Mouse (Mus musculus): ENCODE results near the gene Catspere2. TPM values are rescaled to one million over a fixed set of nuclear protein-coding genes. Genes with fewer than 3 reads are reported as not detected.
"Not testable (repeated sequence)": the region's sequence is repeated elsewhere in the genome, so short reads cannot be mapped to it uniquely, and the experiment has no call there.

The Catspere2 gene
- polyA plus RNA-seq, 1 experiment from 2014 or later = not detected

DNA sequence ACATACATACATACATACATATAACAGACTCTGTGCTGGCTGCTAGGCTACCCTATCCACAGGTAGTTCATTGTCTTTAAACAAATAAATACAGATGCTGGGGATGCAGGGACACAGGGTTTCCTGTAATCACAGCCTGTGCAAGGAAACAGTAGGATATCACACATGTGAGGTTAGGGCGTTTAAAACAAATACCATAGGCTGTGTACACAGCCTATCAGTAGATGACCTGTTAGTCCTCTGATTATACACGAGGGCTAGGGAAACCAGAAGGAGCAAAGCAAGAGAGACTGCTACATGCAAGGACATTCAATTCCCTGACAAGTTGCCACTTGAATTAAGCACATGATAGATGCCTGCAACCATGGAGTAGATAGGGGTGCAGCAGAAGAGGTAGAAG is 139.0 kb downstream of the Catspere2 start:
- 30% methylated on average over 2 of the region's 2 CpGs for WGBS (ENCODE audit: insufficient replicate concordance)
- H3K27me3 ChIP-seq (ENCODE audit: control insufficient read depth, insufficient read depth, low read depth, low read length); ATAC-seq (ENCODE audit: low read depth); H3K4me1 ChIP-seq (ENCODE audit: control insufficient read depth, low read depth, low read length); H3K9me3 ChIP-seq (replicated peaks; ENCODE audit: control insufficient read depth, low read length); H3K9ac ChIP-seq (ENCODE audit: low read depth, low read length); H3K4me3 ChIP-seq (ENCODE audit: low read depth, low read length); H3K4me2 ChIP-seq (ENCODE audit: low read depth, low read length); H3K36me3 ChIP-seq (ENCODE audit: control insufficient read depth, insufficient read depth); H3K27ac ChIP-seq (ENCODE audit: low read length): not testable (repeated sequence)

DNA sequence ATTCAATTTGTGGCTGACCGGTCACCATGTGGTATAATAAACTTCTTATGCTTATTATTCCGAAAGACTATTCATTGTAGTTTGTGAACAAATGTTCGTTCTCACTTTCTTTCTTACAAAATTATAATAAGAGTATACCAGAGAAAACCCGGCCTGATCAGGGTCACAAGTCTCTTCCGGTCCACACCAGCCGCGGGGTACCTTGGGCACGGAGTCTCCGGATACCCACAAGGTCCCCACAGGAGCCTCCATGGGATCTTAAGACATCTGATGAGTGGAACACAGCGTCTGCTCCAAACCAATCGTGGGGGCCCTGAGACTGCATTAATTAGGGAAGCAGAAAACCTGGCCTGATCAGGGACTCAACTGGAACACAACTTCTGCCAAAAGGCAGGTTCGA is 151.1 kb downstream of the Catspere2 start:
- no peaks in the 10 kb centered on the region for H3K27me3 ChIP-seq (ENCODE audit: control insufficient read depth, insufficient read depth, low read depth, low read length)
- no peak overlapping the region for H3K27ac ChIP-seq (ENCODE audit: low read length)
- H3K9me3 ChIP-seq (replicated peaks; ENCODE audit: control insufficient read depth, low read length) = no peaks in the 10 kb centered on the region
- WGBS (ENCODE audit: insufficient replicate concordance) = 72% methylated on average over 12 of the region's 12 CpGs
- H3K36me3 ChIP-seq (ENCODE audit: control insufficient read depth, insufficient read depth) = no peaks in the 10 kb centered on the region
- no peak for ATAC-seq (ENCODE audit: low read depth)
- no peak overlapping the region for H3K4me2 ChIP-seq (ENCODE audit: low read depth, low read length)
- H3K9ac ChIP-seq (ENCODE audit: low read depth, low read length) = no peak overlapping the region
- H3K4me3 ChIP-seq (ENCODE audit: low read depth, low read length) = no peak overlapping the region
- no peaks in the 10 kb centered on the region for H3K4me1 ChIP-seq (ENCODE audit: control insufficient read depth, low read depth, low read length)

DNA sequence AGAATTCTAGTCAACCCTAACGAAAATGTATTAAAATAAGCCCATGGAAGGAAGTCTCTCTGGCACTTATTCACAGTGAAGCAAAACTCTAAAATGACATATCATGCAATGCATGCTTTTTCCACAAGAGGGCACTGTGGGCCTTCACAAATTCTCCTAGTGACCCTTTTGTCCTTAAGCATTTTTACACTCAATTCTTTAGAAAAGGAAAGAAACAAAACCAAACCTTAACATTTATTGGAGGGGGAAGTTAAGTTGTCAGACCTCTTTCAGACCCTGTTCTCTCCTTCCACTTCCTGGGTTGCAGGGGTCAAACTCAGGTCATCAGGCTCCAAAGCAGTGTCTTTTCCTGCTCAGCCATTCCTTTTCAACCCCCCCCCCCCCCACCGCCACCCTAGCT is 163.3 kb downstream of the Catspere2 start:
- not testable (repeated sequence) for H3K4me1 ChIP-seq (ENCODE audit: control insufficient read depth, low read depth, low read length); H3K27ac ChIP-seq (ENCODE audit: low read length); H3K9me3 ChIP-seq (replicated peaks; ENCODE audit: control insufficient read depth, low read length); ATAC-seq (ENCODE audit: low read depth); H3K4me3 ChIP-seq (ENCODE audit: low read depth, low read length); H3K27me3 ChIP-seq (ENCODE audit: control insufficient read depth, insufficient read depth, low read depth, low read length); H3K4me2 ChIP-seq (ENCODE audit: low read depth, low read length); H3K9ac ChIP-seq (ENCODE audit: low read depth, low read length); H3K36me3 ChIP-seq (ENCODE audit: control insufficient read depth, insufficient read depth)
- WGBS (ENCODE audit: insufficient replicate concordance) = 0% methylated on average over 1 of the region's 2 CpGs

DNA sequence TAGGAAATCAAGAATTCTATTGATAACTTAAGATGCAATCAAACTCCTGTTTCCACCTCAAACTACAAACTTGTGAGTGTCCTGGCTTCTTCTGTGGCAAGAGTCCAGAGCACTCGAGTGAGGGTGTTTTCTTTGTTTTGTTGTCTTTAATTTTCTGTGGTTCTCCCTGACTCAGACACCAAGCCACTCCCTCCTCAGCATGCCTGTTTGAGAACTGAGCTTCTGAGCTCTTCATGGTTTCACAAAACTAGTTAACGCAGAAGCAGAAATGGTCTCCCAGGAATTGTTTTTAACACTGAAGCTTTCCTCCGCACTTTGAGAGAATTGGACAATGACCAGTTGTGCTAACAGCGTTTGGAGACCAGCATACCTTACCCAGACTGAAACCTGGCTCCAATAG is 163.7 kb downstream of the Catspere2 start:
- H3K4me3 ChIP-seq (ENCODE audit: low read depth, low read length); H3K4me2 ChIP-seq (ENCODE audit: low read depth, low read length); ATAC-seq (ENCODE audit: low read depth); H3K4me1 ChIP-seq (ENCODE audit: control insufficient read depth, low read depth, low read length); H3K36me3 ChIP-seq (ENCODE audit: control insufficient read depth, insufficient read depth); H3K27me3 ChIP-seq (ENCODE audit: control insufficient read depth, insufficient read depth, low read depth, low read length); H3K9me3 ChIP-seq (replicated peaks; ENCODE audit: control insufficient read depth, low read length); H3K27ac ChIP-seq (ENCODE audit: low read length); H3K9ac ChIP-seq (ENCODE audit: low read depth, low read length): not testable (repeated sequence)
- 67% methylated on average over 3 of the region's 4 CpGs for WGBS (ENCODE audit: insufficient replicate concordance)

DNA sequence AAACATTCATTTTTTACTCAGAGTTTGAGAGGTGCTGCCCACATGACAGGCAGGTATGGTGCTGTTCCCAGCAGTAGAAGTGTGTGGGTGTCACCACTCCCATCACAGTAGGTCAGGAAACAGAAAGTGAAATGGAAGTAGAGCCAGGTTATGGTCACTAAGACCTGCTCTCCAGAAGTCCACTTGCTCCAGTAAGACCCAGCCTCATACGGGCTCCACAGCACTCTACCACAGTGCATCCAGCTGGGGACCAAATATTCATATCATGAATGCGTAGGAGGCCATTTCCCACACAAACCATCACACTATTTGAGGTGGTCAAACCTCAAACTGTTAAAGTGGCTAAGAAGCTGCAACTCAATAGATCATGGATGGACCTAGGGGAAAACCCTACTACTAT is 199.0 kb downstream of the Catspere2 start:
- H3K9ac ChIP-seq (ENCODE audit: low read depth, low read length) = no peak overlapping the region
- no peaks in the 10 kb centered on the region for H3K36me3 ChIP-seq (ENCODE audit: control insufficient read depth, insufficient read depth)
- H3K27ac ChIP-seq (ENCODE audit: low read length) = no peak overlapping the region
- no peak overlapping the region for H3K4me3 ChIP-seq (ENCODE audit: low read depth, low read length)
- no peak for ATAC-seq (ENCODE audit: low read depth)
- H3K4me2 ChIP-seq (ENCODE audit: low read depth, low read length) = no peak overlapping the region
- 74% methylated on average over 2 of the region's 2 CpGs for WGBS (ENCODE audit: insufficient replicate concordance)
- no peaks in the 10 kb centered on the region for H3K4me1 ChIP-seq (ENCODE audit: control insufficient read depth, low read depth, low read length)
- no peaks in the 10 kb centered on the region for H3K27me3 ChIP-seq (ENCODE audit: control insufficient read depth, insufficient read depth, low read depth, low read length)
- H3K9me3 ChIP-seq (replicated peaks; ENCODE audit: control insufficient read depth, low read length) = no peaks in the 10 kb centered on the region

DNA sequence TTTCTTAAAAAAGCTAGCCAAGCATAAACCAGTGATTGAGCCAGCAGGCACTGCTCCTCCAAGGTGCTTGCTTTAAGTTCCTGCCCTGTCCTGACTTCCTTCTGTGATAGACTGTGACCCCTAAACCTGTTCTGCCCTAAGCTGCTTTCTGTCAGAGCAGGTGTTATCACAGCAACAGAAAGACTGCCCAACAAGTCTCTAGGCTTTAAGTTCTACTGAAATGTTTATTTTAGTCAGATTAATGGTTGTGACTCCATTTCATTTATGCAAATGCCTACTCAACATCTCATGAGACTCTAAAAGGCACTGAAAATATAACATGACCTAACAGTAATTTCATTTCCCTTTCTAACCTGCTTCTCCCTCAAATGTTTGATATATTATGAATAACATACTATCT is 202.4 kb downstream of the Catspere2 start:
- H3K27ac ChIP-seq (ENCODE audit: low read length) = no peak overlapping the region
- peaks cover 4% of the 10 kb centered on the region for H3K4me1 ChIP-seq (ENCODE audit: control insufficient read depth, low read depth, low read length)
- no peak overlapping the region for H3K4me2 ChIP-seq (ENCODE audit: low read depth, low read length)
- no peak for ATAC-seq (ENCODE audit: low read depth)
- no peaks in the 10 kb centered on the region for H3K36me3 ChIP-seq (ENCODE audit: control insufficient read depth, insufficient read depth)
- H3K27me3 ChIP-seq (ENCODE audit: control insufficient read depth, insufficient read depth, low read depth, low read length) = no peaks in the 10 kb centered on the region
- H3K4me3 ChIP-seq (ENCODE audit: low read depth, low read length) = no peak overlapping the region
- no peaks in the 10 kb centered on the region for H3K9me3 ChIP-seq (replicated peaks; ENCODE audit: control insufficient read depth, low read length)
- no peak overlapping the region for H3K9ac ChIP-seq (ENCODE audit: low read depth, low read length)

DNA sequence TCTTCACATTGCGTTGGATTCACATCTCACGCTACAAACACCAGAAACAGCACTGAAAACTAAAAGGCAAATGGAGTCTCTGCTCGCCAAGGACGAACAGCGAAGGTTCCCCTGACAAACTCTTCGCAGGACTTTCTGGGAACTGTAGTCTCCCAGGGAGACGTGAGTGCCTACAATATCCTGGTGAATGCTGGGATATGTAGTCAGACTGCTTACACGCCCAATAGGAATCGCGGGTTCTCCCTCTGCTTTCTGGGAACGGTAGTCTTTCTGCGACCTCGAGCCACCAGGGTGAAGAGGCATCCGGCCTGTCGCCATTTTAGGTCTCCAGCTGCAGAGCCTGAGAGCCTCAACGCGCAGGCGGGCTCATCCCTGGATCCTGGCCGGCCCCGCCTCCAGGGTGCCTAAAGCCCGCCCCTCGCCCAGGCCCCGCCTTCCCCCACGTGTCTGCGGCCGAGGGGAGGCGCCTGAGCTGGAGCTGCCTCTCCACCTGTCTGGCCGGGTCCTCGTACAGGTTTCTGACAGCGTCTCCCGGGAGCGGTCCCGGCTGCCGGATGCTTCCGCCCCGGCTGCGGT is 204.1 kb downstream of the Catspere2 start, which contains the start of gene Desi2:
Gene Desi2 (plus strand): TSS at position 202 of the 576 bp plus-strand sequence.
- H3K9me3 ChIP-seq (replicated peaks; ENCODE audit: control insufficient read depth, low read length); H3K4me1 ChIP-seq (ENCODE audit: control insufficient read depth, low read depth, low read length); H3K27me3 ChIP-seq (ENCODE audit: control insufficient read depth, insufficient read depth, low read depth, low read length); H3K36me3 ChIP-seq (ENCODE audit: control insufficient read depth, insufficient read depth): not testable (repeated sequence)
- Histone ChIP-seq H3K4me2 (ENCODE audit: low read depth, low read length) (peak within 1 kb of the TSS; percentile 89), H3K27ac (ENCODE audit: low read length) (peak within 1 kb of the TSS; percentile 70), H3K9ac (ENCODE audit: low read depth, low read length) (peak within 1 kb of the TSS; percentile 70), H3K4me3 (ENCODE audit: low read depth, low read length) (peak within 1 kb of the TSS; percentile 75)
- under 1% methylated on average over 33 of the region's 37 CpGs for WGBS (ENCODE audit: insufficient replicate concordance)
- peak; percentile 96 for ATAC-seq (ENCODE audit: low read depth)

DNA sequence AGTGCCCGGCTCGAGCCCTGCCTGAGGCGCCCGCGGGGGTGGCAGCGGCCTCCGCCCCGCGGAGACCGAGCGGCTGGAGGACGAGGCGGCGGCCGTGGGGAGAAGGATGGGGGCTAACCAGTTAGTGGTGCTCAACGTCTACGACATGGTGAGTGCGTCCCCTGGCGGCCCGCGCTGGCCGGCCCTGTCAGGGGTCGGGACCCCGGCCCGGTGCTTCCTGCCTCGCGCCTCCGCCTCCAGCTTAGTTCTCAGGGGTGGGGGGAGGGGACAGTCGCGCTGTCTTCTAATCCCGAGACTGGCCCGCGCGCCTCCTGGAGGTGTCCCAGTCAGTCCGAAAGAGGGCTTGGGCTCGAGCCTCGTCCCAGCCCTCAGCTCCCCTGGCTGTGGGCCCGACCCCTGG is 204.6 kb downstream of the Catspere2 start:
- Histone ChIP-seq H3K9ac (ENCODE audit: low read depth, low read length) (peak overlapping the region; percentile 70), H3K4me2 (ENCODE audit: low read depth, low read length) (peak overlapping the region; percentile 89), H3K4me3 (ENCODE audit: low read depth, low read length) (peak overlapping the region; percentile 75), H3K27ac (ENCODE audit: low read length) (peak overlapping the region; percentile 70)
- H3K4me1 ChIP-seq (ENCODE audit: control insufficient read depth, low read depth, low read length); H3K9me3 ChIP-seq (replicated peaks; ENCODE audit: control insufficient read depth, low read length); H3K27me3 ChIP-seq (ENCODE audit: control insufficient read depth, insufficient read depth, low read depth, low read length); H3K36me3 ChIP-seq (ENCODE audit: control insufficient read depth, insufficient read depth): not testable (repeated sequence)
- WGBS (ENCODE audit: insufficient replicate concordance) = 1% methylated on average over 25 of the region's 38 CpGs
- peak; percentile 9 for ATAC-seq (ENCODE audit: low read depth)

DNA sequence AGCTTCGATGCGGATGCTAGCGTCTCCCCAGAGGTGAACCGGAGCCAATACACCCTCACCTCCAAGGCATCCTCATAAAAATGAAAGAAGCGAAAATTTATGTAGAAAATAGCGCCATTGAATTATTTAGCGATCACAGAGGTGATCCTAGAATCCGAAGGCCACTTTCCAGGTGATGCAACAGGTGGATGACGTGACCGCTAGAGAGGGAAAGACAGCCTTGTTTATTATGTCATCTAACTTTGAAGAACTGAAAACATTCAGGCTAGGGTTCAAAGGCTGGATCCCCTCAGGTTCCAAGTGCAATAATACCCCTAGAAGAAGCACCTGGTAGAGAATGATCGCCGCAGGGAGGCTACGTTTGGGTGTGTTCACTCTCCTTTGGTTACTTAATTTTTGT is 205.2 kb downstream of the Catspere2 start:
- 5% methylated on average over 13 of the region's 13 CpGs for WGBS (ENCODE audit: insufficient replicate concordance)
- Histone ChIP-seq H3K36me3 (ENCODE audit: control insufficient read depth, insufficient read depth) (no peaks in the 10 kb centered on the region), H3K4me3 (ENCODE audit: low read depth, low read length) (peak overlapping the region; percentile 60), H3K9me3 (replicated peaks; ENCODE audit: control insufficient read depth, low read length) (no peaks in the 10 kb centered on the region), H3K4me1 (ENCODE audit: control insufficient read depth, low read depth, low read length) (peaks cover 4% of the 10 kb centered on the region), H3K27ac (ENCODE audit: low read length) (peak overlapping the region; percentile 48; the same call in 1 of the 2 replicates), H3K27me3 (ENCODE audit: control insufficient read depth, insufficient read depth, low read depth, low read length) (no peaks in the 10 kb centered on the region), H3K9ac (ENCODE audit: low read depth, low read length) (peak overlapping the region; percentile 58), H3K4me2 (ENCODE audit: low read depth, low read length) (peak overlapping the region; percentile 79)
- no peak for ATAC-seq (ENCODE audit: low read depth)
